Mouse (Mus musculus) limb, embryonic 11.5 days (tissue): ENCODE measurements at regions not wholly inside any gene's neighbourhood (a gene's known extent, or its start where the extent isn't known, plus 50 kb on each side); places are given as distances from the start of the nearest gene placed in this dataset.

ENCODE experiments used
- ATAC-seq: fragments of 200-750 bp; cut with Nextera tagmentation; 2 replicates; pipeline ENCODE4 v1.8.0; 2017; ENCODE audit warnings: low read depth; ENCODE audit not compliant: insufficient number of reproducible peaks, low FRiP score, low TSS enrichment
- DNase-seq: peaks from one replicate; pipeline ENCODE4 v3.0.0-alpha.2; 2015; ENCODE audit warnings: low spot score
- H3K27ac ChIP-seq: fragments of 300-500 bp; sonication (generic); replicated peaks from 2 replicates; pipeline ENCODE4 v1.5.1; 2014; ENCODE audit warnings: low read depth, mild to moderate bottlenecking, low read length
- H3K27me3 ChIP-seq: fragments of 300-500 bp; sonication (generic); 2 replicates; pipeline ENCODE4 v1.6.1; 2014; ENCODE audit warnings: mild to moderate bottlenecking, low read length, mixed read lengths; ENCODE audit not compliant: control insufficient read depth, insufficient read depth
- H3K36me3 ChIP-seq: fragments of 300-500 bp; sonication (generic); 2 replicates; pipeline ENCODE4 v1.6.1; 2014; ENCODE audit warnings: mild to moderate bottlenecking, low read length, moderate library complexity, mixed read lengths; ENCODE audit not compliant: control insufficient read depth, insufficient read depth
- H3K4me1 ChIP-seq: fragments of 300-500 bp; sonication (generic); 2 replicates; pipeline ENCODE4 v1.6.1; 2014; ENCODE audit warnings: low read length, mixed read lengths; ENCODE audit not compliant: control insufficient read depth, insufficient read depth
- H3K4me2 ChIP-seq: fragments of 300-500 bp; sonication (generic); 2 replicates; pipeline ENCODE4 v1.6.1; 2014; ENCODE audit warnings: low read depth, mild to moderate bottlenecking, moderate library complexity; ENCODE audit not compliant: severe bottlenecking
- H3K4me3 ChIP-seq: fragments of 300-500 bp; sonication (generic); 2 replicates; pipeline ENCODE4 v1.5.1; 2014; ENCODE audit warnings: low read depth, low read length
- H3K9ac ChIP-seq: fragments of 300-500 bp; sonication (generic); 2 replicates; pipeline ENCODE4 v1.6.1; 2014; ENCODE audit warnings: mild to moderate bottlenecking, low read length
- H3K9me3 ChIP-seq: fragments of 300-500 bp; sonication (generic); 2 replicates; pipeline ENCODE4 v1.6.1; 2016; ENCODE audit warnings: low read length; ENCODE audit not compliant: control insufficient read depth
- WGBS: fragments of 180-500 bp; shearing (Covaris S2); extraction: QIAGEN DNeasy Blood & Tissue Kit; methylation state at CpG from one replicate; pipeline ENCODE4 v1.1.7; 2014; 5-methylcytosine and 5-hydroxymethylcytosine counted together

DNA sequence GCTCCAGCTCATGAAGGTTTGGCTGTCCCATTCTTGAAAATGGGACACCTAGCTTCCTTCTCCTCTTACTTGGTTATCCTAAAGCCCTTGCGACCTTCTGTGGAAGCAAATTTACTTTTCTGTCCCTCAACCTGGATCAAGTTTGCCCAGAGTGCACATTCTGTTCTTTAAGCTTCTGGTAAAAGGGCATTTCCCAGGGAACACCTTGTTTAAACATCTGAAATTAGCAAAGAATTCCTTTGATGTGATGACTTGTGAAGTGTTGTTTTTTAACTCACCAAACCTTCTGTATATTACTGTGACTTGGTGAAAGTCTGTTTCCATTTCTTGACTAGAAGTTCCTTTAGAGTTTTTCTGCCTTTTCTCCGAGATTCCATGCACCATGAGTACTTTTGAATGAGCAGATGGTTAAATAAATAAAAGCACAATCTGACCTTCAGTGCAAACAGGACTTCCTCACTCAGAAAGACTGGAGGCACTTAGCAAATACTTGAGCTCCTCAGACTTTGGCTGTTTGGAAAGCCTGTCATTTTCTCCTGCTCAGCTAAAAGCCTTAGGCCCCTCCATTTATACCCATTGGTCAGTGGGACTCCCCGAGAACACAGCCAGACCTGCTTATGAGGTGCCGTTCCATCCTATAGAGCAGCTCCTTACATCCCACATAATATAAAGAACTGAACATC lies 69.3 kb upstream of the Rprm start:
- no peaks in the 10 kb centered on the region for H3K27me3 ChIP-seq
- no peak overlapping the region for H3K4me3 ChIP-seq
- DNase-seq: no peak
- no peaks in the 10 kb centered on the region for H3K36me3 ChIP-seq
- H3K4me2 ChIP-seq: no peak overlapping the region
- no peaks in the 10 kb centered on the region for H3K9me3 ChIP-seq
- ATAC-seq: no peak
- H3K9ac ChIP-seq: no peak overlapping the region
- 80% methylated on average over 4 of the region's 4 CpGs for WGBS
- no peak overlapping the region for H3K27ac ChIP-seq
- no peaks in the 10 kb centered on the region for H3K4me1 ChIP-seq

DNA sequence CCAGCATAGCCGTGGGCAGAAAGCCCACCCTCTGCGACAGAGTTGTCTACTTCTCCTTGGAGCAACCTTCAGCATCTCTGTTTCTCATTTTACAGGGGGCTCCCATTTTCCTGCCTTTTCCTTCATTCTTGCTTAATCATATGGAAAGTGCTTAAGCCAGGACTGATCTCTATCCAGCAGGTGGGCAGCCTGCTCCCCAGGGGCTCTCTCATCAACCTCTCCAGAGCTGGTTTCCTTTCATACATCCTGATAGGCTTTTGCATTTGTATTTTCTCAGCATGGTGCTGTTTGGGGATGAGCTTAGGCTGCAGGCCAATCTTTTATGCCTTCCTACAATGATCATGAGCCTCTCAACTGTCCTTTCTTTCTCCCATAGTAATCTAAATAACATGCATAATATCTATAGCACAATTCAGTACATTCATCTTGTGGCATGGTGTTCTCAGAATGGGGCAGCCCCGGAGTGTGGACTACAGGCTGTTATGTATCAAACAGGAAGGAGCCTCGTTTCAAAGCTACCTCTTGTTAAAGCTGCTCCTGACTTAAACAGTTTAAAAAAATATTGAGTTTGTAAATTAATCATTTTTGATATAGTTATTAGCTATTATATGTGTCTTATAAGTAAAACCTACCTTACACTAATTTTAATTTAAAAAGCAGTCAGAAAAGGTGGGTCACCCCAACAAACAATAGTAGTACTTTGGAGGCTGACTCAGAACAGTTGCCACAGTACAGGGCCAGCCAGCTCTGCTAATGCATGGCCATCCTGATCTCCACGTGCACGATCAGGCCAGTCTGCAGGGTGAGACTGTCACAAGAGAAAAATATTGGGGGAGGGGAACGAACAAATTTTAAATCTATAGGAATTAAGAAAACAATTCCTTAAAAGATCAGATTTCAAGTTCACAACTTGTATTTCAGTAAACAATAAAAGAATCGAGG lies 73.6 kb upstream of the Rprm start:
- WGBS: 66% methylated on average over 8 of the region's 8 CpGs
- Histone ChIP-seq H3K9ac (no peak overlapping the region), H3K9me3 (no peaks in the 10 kb centered on the region), H3K4me3 (no peak overlapping the region), H3K36me3 (no peaks in the 10 kb centered on the region), H3K27me3 (no peaks in the 10 kb centered on the region), H3K4me2 (no peak overlapping the region), H3K4me1 (no peaks in the 10 kb centered on the region), H3K27ac (no peak overlapping the region)
- DNase-seq: no peak
- ATAC-seq: no peak

DNA sequence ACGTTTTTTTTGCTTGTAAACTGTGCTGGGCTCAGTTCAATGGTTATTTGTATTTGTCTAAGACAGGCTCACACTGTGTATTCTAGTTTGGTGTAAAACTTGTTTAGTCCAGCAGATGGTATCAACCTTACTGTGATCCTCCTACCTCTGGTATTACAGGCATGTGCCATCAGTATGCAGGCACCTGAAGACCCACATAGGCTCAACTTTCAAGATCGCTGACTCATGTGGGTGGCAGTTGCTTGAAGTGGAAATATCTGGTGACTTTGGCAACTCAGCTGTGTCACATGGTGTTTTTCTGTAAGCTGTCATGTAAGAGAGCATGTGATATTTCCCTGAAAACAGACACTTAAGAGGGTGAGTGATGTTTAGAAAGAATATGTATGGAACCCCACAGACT lies 92.2 kb upstream of the Rprm start:
- Histone ChIP-seq H3K27me3 (no peaks in the 10 kb centered on the region), H3K4me3 (no peak overlapping the region), H3K4me2 (no peak overlapping the region), H3K9ac (no peak overlapping the region), H3K9me3 (no peaks in the 10 kb centered on the region), H3K4me1 (no peaks in the 10 kb centered on the region), H3K27ac (no peak overlapping the region), H3K36me3 (no peaks in the 10 kb centered on the region)
- 74% methylated on average over 2 of the region's 2 CpGs for WGBS
- ATAC-seq: no peak
- no peak for DNase-seq

DNA sequence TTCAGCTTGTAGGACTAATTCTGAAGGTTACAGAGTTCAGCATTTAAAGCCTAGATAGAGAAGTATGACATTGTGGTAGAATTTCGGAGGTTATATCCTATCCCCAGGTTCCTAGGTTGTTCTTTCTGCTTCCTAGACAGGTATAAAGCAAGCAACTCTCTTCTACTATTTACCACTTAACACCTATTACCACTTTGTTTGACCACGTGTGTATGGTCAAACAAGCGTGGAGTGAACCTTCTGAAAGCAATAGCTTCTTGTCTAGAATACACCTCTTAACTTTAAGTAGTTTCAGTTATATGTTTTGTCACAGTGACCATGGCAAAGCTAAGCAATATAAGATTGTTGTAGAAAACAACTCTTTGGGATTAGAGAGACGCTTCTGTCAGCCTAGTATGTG lies 105.5 kb upstream of the Rprm start:
- Histone ChIP-seq H3K27ac (no peak overlapping the region), H3K9ac (no peak overlapping the region), H3K36me3 (no peaks in the 10 kb centered on the region), H3K27me3 (no peaks in the 10 kb centered on the region), H3K4me2 (no peak overlapping the region), H3K4me1 (no peaks in the 10 kb centered on the region), H3K4me3 (no peak overlapping the region), H3K9me3 (no peaks in the 10 kb centered on the region)
- no peak for DNase-seq
- 82% methylated on average over 4 of the region's 4 CpGs for WGBS
- no peak for ATAC-seq

DNA sequence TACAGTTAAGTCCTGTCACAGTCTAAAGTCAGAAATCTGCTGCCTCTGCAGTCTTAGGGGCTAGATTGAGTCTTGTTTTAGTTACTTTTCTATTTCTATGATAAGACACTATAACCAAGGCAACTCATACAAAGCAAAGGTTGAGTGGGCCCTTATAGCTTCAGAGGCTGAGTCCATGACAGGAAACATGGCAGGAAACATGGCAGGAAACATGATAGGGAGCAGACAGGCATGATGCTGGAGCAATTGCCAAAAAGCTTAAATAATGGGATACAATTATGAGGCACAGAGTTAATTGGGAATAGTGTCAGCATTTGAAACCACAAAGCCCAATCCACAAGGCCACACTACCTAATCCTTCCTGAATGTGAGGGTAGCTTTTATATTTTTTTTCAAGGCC lies 113.0 kb upstream of the Rprm start:
- ATAC-seq (no peak), DNase-seq (no peak)
- H3K27ac ChIP-seq: no peak overlapping the region
- H3K9ac ChIP-seq: no peak overlapping the region
- H3K4me1 ChIP-seq: no peaks in the 10 kb centered on the region
- no peaks in the 10 kb centered on the region for H3K36me3 ChIP-seq
- H3K27me3 ChIP-seq: no peaks in the 10 kb centered on the region
- H3K4me3 ChIP-seq: no peak overlapping the region
- no peaks in the 10 kb centered on the region for H3K9me3 ChIP-seq
- H3K4me2 ChIP-seq: no peak overlapping the region

DNA sequence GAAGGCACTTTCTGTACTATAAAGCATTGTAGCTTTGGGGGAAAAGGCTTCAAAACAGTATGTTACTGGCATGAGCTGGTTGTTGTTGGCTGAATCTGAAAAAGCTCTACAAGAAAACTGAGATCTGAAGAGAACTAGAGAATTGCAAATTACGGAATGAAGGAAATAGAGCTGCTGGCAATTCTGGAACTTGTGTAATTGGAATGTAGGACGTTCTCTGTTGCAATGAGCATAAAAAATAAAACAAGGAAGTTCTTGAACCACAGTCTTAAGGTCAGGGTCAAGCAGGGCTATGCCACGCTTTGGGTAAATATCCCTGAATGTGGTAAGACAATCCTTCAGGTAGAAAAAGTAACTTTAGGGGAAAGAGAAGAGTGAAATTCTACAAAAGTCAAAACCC lies 130.2 kb upstream of the Rprm start:
- Histone ChIP-seq H3K4me3 (no peak overlapping the region), H3K4me2 (no peak overlapping the region), H3K4me1 (no peaks in the 10 kb centered on the region), H3K27ac (no peak overlapping the region), H3K9ac (no peak overlapping the region), H3K27me3 (no peaks in the 10 kb centered on the region), H3K9me3 (no peaks in the 10 kb centered on the region), H3K36me3 (no peaks in the 10 kb centered on the region)
- no peak for ATAC-seq
- DNase-seq: no peak
- WGBS: 76% methylated on average over 3 of the region's 3 CpGs

DNA sequence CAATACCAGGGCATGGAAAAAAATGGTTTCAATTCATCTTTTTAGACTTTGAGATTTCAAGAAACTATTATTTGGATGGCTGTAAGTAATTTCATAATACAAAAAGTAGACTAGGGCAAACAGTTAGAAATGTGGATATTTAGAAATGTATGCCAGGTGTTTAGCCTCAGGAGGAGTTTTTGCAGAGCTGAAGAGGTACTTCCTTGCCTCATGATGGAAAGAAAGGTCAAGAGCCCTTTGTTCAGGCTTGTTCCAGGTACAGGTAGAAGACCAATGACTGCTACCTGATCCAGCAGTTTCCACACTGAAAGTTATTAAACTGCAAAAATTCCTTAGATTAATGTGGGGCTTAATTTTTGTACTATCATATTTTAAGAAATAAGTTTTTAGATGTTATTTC lies 143.3 kb upstream of the Rprm start:
- DNase-seq (no peak), ATAC-seq (no peak)
- no peak overlapping the region for H3K9ac ChIP-seq
- no peaks in the 10 kb centered on the region for H3K4me1 ChIP-seq
- H3K4me3 ChIP-seq: no peak overlapping the region
- no peaks in the 10 kb centered on the region for H3K36me3 ChIP-seq
- H3K9me3 ChIP-seq: no peaks in the 10 kb centered on the region
- no peaks in the 10 kb centered on the region for H3K27me3 ChIP-seq
- H3K4me2 ChIP-seq: no peak overlapping the region
- no peak overlapping the region for H3K27ac ChIP-seq

DNA sequence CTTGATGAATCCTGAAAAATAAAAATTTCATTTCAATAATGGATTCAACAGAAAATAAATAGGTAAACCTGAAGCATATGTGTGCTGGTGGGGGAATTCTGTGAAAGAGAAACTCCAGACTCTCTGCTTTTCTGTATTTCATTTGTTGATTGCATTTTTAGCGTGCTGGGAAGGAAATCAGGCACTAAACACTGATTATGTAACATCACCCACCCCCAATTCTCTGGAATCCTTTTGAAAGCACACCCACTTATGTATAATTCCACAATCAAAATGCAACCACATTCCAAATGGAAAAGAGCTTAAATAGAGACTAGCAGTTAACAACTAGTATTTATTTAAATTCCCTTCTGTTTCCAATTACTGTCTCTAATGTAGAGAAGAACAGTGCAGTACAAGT lies 143.7 kb upstream of the Rprm start:
- Histone ChIP-seq H3K4me1 (no peaks in the 10 kb centered on the region), H3K27me3 (no peaks in the 10 kb centered on the region), H3K4me2 (no peak overlapping the region), H3K27ac (no peak overlapping the region), H3K9me3 (no peaks in the 10 kb centered on the region), H3K4me3 (no peak overlapping the region), H3K36me3 (no peaks in the 10 kb centered on the region), H3K9ac (no peak overlapping the region)
- no peak for DNase-seq
- 29% methylated on average over 1 of the region's 1 CpGs for WGBS
- no peak for ATAC-seq
